Mouse (Mus musculus) lung, adult 18-20 months (tissue): ENCODE data around the gene Kndc1.

Experiments used
- DNase-seq, 2 experiments: peaks; one replicate each; pipeline ENCODE4 v3.0.0; 2022; ENCODE audit warnings: mixed read lengths in 2 of 2

The Kndc1 gene

DNA sequence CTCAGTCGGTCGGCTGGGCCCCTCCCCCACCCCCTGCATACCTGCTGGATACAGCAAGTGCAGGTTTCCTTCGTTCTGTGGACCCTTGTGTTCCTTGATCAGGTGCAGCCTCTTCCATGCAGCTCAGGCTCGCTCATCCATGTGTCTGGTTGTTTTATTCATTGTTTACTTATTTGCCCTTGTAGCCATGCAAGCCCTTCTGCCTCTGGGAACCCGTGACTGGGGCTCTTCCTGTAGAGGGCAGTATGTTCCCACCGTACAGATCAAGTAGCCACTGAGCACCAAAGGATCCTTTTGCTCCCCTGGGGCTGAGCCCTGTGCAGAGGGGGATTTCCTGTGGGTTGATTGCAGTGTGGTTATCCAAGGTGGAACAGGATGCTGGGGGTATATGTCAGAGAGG is 11.2 kb downstream of the Kndc1 start:
- peak in 1 of 2 experiments; percentile 28 for DNase-seq

DNA sequence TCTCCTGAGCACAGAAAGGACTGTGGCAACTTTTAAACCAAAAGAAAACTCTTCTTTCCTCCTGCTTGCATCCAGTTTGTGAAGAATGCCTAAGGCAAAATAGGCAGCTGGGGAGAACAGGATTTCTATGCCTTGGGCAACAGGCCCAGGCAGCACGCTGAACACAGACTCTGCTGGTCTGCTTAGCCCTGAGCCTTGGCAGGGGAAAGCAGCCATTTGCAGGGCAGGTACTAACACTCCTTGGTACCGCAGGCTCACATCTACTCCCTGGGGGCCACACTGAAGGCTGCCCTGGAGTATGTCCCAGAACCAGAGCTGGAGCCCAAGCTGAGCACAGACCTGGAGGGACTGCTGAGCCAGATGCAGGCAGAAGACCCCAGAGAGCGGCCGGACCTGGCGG is 13.7 kb downstream of the Kndc1 start:
- DNase-seq, result no peak

DNA sequence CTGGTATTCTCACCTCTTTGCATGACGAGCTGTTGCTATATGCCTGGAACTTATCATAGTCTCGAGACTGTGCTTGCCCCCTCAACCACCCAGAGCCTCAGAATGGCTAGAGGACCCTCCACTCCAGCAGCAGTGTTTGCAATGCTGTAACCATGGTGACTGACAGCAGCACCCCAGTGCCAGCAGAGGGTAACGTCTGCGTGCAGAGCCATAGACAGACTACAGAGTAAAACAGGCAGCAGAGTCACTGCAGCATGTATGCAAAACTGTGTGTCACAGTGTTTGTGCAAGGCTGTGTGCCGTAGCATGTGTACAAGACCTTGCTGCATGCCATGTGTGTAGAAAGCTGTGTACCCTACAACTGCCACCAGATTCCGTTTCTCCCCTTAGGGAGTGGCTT is 15.0 kb downstream of the Kndc1 start:
- no peak for DNase-seq

DNA sequence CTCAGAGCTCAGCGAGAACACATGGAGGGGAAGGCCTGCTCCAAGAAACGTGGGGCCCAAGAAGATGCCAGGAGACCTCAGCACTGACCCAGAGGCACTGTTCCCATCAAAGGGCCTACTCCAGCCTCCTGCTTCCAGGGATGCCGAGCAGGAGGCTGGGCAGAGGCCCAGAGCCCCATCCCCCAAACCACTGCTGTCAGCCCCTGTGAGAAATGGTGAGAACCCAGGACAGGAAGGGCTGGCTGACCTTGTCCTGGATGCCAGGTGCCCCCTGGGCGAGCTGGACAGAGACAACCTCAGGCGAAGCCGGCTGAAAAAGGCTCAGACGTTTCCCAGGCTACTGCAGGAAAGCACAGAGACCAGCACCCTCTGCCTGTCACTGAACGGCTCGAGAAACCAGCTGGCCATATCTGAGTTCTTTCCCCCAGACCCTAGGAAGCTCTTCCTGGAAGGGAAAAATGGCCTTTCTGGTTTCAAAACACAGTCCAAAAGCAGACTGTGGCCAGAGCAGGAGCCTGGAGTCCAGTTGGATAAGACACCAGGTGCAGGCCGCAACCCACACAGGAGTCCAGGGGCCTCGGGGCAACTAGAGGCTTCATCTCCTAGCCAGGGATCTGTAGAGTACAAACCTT is 15.8 kb downstream of the Kndc1 start:
- DNase-seq, result no peak

DNA sequence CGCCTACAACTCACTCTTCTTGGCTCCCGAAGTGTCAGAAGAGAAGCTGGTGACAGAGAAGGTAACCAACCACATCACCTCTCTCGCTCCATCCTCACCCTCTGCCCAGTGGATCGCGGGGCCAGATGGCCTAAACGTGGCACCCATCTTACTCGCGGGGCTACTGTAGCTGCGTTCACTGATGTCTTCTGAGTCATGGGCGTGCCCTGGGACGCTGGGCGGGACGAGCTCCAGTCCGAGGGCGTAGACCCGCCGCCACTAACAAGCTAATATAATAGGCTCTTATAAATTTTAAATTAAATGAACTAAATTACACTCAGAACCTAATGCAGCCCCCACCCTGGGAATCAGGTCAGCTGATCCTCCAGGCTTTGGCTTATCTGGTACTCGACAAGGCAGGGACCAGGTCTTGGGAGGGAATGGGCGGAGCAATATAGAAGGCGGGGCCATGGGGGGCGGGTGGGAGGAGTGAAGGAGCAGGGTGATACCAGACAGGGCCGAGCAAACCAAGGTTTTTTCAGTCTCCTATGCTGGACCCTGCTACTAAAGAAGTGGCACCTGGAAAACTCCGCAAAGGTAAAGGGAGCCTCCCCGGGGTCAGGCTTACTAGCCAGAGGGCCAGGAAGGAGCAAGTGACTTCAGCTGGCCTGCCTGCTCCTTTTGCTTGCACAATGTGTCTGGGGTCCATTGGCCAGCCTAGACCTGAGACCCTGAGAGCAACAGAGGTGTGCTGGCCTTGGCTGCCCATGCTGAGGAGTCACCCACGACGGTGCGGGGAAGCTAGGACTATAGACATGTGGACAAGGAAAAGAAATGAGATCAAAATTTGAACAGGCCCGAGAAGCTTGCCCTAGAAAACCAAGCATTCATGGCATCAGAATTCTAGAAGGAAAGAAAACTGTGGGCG is 19.9 kb downstream of the Kndc1 start:
- DNase-seq, result no peak

DNA sequence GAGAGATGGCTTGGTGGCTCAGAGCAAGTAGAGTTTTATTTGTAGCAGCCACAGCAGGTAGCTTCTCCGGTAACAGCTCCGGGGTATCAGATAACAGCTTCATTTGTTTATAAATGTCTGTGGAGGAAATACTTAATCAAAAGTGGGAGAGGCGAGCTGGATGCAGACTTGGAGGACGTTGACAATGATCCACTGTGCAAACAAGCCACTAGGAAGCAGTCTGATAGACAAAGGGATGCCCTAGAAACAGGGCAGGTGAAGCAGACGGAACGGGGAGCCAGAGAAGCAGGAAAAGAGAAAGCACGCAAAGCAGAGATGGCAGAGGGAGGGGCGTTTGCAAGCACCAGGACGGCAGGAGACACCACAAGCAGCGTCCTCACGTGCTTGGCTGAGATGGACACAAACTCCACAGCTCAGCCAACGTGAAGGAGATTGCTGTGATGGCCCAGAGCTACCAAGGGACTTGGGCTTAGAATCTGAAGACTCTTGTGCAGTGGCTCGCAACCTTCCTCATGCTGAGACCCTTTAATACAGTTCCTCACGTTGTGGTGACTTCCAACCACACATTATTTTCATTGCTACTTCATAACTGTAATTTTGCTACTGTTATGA is 21.3 kb downstream of the Kndc1 start:
- no peak for DNase-seq

DNA sequence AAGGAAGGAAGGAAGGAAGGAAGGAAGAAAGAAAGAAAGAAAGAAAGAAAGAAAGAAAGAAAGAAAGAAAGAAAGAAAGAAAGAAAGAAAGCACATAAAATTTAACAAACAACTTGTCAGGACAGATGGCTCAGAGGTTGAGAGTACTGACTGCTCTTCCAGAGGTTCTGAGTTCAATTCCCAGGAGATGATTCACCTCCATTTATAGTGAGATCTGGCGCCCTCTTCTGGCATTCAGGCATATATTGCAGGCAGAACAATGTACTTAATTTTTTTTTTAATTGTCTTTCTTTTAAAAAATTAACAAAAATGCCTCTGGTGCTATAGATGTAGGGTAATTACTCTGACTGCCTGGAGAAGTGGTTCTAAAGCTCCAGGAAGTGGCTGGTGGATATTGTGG is 21.8 kb downstream of the Kndc1 start:
- DNase-seq, result no peak

DNA sequence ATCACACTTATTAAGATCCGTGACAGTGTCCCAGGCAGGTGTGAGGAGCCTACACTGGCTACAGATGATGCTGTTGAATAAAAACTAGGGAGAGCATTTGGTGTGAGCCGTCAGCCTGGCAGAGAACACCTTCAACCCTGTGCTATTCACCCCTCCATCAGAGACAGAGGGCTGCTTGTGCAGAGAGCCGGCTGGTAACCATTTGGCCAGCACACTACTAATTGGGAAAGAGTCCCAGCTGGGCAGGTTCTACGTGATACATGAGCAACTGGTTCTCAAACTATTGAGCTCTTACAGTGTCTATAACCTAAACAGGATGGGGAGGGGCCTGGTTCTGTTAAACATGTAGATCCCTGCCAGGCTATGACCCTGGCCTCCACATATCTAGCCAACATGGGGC is 23.8 kb downstream of the Kndc1 start:
- DNase-seq, result no peak

DNA sequence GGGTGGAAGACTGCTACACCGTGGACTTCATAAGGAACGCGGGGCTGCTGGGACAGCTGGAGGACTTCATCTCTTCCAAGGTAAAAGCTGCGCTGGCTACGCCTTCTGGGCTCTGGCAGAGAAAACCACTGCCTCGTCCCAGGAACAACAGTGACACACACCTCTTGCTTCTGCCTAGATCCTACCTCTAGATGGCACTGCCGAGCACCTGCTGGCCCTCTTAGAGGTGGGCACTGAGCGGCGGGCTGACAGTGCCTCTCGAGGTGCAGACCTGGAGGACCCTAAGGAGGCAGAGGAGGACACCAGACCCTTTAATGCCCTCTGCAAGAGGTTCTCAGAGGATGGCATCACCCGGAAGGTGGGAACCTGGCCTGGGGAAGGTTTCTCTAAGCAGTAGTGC is 36.2 kb downstream of the Kndc1 start:
- DNase-seq, result no peak

DNA sequence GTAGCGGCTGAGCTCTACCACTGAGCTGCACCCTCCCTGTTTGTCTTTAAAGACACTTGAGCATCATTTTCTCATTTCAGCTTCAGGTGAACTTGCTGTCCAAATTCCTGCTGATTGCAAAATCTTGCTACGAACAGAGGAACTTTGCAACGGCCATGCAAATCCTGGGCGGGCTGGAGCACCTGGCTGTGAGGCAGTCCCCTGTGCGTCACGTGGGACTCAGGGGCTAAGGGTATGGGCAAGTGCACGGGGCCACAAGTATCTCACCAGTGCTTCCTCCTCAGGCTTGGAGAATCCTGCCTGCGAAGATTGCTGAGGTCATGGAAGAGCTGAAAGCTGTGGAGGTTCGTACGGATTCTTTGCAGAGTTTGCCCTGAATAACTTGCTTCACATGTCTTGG is 42.2 kb downstream of the Kndc1 start:
- DNase-seq, result no peak

DNA sequence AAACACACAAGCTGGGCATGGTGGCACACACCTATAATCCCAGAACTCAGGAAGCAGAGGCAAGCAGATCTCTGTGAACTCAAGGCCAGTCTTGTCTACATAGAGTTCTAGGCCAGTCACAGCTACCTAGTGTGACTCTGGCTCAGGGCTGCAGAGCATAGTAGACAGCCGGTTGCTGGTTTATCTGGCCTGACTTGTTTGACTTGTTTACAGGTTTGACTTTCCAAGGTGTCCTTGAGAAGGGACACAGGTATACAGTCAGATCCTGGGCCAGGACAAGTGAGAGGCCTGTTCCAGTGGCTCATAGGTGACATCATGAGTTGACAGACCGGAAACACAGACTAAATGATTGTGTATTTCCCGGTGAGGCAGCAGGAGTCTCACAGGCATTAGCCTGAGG is 42.6 kb downstream of the Kndc1 start:
- no peak for DNase-seq

DNA sequence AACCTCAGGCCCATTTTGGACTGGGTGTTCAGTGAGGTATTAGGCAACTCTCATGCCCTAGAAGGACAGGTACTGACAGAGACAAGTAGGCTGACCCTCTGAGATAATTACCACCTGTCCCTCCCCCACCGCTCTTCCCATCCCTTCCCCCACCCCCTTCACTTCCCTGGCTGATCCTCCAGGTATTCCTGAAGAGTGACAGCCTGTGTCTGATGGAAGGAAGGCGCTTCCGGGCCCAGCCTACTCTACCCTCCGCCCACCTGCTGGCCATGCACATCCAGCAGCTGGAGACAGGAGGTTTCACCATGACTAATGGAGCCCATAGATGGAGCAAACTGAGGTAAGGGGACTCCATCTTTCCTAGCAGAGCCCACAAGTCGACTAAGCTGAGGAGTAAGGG is 43.3 kb downstream of the Kndc1 start:
- no peak for DNase-seq

DNA sequence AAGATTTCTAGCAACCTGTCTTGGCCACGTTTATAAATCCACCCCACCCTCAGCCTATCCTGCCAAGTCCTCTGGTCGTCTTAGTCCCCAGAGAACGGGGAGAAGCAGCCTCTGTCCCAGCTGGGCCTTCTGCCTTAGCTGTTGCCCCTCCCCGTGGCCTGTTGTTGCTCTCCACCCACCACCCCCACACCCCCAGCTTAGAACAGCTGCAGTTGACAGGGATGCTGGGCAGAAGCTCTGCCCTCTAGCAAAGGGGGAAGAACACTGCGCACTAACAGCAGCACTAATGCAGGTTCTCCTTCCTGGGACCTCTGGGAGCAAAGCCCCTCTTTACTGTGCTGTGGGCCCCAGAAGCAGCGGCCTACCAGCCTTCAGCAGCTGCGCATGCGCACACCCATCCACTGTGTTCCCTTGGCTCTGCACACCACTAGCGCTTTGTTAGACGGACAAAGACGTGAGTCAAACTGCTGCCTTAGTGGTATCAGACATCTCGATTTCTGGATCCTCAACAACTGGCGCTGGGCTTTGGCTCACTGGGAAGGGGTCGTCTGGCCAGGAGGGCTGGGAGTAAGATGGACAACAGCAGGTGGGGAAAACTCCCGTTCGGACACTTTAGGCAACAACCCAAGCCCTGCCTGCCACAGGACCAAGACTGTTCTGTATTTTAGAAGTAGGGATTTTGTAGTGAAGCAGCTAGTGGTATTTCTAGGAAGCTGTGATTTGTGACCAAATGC is 46.1 kb downstream of the Kndc1 start:
- no peak for DNase-seq

DNA sequence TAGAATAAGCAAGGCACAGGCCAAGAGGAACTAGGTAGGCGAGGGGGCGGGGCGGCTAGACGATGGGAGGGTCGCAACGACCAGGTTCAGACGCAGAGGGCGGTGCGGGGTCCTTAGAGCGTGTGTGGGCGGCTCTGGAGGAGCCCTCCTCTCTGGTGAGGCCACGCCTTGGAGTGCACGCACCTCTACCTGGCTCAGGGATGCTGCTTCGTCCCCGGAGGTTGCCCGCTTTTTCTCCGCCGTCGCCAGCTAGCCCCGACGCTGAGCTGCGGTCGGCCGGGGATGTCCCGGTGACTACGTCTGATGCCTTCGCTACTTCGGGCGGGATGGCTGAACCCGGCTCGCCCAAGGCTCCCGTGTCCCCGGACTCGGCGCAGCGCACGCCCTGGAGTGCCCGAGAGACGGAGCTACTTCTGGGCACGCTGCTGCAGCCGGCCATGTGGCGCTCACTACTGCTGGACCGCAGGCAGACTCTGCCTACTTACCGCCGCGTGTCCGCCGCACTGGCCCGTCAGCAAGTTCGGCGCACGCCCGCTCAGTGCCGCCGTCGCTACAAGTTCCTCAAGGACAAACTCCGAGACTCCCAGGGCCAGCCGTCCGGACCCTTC is 49.3 kb downstream of the Kndc1 start, which contains the start of gene Utf1:
Gene Utf1 (plus strand): TSS at position 116 of the 608 bp plus-strand sequence.
- DNase-seq, result peak; percentile 7 to 15

DNA sequence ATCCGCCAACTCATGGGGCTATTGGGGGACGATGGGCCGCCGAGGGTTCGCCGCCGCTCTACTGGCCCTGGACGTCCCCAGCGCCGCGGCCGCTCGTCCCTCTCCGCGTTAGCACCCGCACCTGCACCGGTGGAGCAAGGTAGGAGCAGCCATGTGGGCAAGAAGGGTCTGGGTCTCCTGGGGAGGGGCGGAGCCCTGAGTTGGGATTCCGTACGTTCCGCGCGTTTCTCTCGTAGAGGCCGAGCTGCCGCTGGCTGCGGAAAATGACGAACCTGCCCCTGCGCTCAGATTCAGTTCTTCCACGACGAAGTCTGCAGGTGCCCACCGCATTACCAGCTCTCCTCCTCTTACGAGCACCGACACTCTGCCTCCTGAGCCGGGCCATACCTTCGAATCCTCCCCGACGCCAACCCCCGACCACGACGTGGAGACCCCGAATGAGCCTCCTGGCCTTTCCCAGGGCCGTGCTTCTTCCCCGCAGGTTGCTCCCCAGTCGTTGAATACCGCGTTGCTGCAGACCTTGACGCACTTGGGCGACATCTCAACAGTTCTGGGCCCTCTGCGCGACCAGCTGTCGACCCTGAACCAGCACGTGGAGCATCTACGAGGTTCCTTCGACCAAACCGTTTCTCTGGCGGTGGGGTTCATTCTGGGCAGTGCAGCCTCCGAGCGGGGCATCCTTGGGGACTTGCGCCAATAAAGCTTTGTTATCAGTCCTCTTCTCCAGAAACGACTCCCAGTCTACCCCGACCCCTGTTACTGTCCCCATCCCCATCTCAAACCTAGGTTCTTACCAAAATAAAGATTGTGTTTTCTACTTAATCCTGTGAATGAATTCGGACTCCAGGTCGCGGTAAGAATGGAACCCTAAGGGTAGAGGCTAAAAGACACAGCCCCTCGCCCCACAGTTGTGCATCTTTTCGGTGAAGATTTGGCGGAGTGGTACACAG is 50.1 kb downstream of the Kndc1 start:
- no peak for DNase-seq

DNA sequence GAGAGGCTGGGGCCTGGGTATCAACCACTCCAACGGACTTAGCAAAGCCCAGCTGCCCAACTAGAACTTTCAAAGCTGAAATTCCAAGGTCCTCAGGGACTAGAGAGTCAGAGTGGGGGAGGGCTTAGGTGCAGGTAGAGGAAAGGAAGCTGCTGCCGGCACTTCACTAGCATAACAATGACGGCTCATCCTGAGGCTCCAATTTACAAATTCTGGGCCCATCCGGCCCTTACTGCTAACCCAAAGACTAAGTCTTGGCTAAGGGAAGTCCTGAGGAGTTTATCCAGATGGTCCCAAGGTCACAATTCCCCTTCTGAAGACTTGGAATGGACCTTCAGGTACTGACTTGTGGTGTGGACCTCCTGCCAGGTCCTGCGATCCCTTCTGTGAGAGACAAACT is 51.0 kb downstream of the Kndc1 start:
- no peak for DNase-seq

DNA sequence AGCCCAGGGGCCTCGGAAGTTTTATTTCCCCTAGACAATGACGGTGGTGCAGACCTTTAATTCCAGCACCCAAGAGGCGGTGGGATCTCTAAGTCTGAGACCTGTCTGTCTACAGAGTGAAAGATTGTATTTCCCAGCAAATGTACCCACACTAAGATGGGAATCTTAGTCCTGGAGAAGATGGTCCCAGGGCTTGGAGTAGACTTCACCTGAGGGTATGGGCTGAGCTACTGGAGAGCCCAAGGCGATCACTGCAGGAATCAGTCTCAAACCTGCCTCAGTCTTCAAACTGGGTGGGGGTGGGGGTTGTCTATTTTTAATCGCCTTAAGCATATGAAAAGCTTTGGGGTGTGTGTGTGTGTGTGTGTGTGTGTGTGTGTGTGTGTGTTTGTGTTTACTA is 51.5 kb downstream of the Kndc1 start:
- no peak for DNase-seq

DNA sequence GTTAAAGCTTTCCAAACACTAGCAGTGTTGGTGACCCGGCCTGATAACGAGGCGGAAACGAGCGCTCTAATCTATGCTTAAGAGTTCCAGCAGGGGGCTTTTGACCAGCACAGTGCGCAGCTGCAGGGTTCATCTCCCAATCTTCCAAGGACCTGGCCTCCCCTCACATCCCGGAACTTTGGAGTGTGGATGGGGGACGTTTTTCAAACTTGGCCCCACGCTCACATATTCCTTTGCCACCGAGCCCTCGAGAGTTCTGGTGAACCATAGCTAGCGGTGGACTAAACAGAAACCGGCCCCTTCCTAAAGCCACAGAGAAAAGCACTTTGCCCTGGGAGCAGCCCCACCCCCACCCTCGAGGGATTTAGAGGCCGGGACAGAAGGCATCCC is 55.4 kb downstream of the Kndc1 start:
- DNase-seq, result peak; percentile 45 to 57

DNA sequence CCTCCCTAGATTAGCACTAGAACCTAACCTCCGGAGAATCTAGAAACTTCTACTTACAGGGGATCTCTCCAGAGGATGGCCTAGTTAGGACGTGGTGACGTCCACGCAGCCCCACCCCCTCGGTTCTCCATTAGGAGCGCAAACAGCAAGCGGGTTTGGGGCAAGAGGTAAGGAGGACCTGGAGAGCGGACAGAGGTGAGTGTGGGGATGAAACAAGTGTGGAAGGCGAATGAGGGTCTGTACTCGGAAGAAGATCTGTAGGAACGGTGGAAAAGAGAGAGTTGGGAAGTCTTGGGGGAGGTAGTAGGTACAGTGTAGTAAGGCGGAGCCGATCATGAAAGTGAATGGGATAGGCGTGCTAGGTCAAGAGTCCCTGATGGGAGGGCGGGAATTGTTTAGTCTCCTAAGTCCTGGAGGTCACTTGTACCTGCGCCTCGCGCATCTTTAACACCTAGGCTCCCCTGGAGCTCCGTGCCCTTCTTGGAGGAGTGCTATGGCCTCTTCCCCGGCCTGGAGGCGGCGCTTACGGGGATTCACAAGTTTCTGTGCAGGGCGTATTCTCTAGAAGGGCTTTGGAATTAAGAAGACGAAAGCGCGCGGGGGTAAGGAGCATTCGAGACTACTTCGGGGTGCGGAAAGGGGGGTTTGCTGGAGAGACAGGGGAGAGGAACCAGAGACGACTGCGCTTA is 55.9 kb downstream of the Kndc1 start:
- peak; percentile 55 to 61 for DNase-seq

DNA sequence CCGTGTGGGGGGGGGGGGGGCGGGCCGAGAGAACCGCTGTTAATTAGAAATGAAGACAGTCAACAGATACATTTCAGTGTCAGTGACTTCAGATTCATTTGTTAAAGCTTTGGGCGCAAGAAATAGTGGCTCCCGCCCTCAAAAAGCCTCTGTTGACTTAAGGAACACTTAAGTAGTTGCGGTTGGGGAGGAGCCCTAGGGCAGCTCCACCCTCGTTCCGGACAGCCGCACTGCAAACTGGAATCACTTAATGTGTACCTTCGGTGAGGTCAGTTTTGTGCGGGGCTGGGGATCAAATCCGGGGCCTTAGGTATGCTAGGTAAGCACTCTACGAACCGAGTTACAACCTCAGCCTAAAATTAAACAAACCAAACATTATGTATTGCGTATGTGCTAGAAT is 56.6 kb downstream of the Kndc1 start:
- peak; percentile 67 to 76 for DNase-seq
